Mouse (Mus musculus): ENCODE measurements around the gene Tamm41. TPM values are rescaled to one million over a fixed set of nuclear protein-coding genes. Genes with fewer than 3 reads are reported as not detected.

The Tamm41 gene
- polyA plus RNA-seq (2015; fragmentation: Nextera tagmentation; extraction: Ambion mirVana): 58.2 and 58.8 TPM in 2 replicates

GRCm38 (mm10) chr6:115037103-115038094 lies at the start of gene Tamm41:
Gene Tamm41 (minus strand): TSS chr6:115037876.
- peak; percentile 89 for DNase-seq (ENCODE audit: low spot score)

DNA sequence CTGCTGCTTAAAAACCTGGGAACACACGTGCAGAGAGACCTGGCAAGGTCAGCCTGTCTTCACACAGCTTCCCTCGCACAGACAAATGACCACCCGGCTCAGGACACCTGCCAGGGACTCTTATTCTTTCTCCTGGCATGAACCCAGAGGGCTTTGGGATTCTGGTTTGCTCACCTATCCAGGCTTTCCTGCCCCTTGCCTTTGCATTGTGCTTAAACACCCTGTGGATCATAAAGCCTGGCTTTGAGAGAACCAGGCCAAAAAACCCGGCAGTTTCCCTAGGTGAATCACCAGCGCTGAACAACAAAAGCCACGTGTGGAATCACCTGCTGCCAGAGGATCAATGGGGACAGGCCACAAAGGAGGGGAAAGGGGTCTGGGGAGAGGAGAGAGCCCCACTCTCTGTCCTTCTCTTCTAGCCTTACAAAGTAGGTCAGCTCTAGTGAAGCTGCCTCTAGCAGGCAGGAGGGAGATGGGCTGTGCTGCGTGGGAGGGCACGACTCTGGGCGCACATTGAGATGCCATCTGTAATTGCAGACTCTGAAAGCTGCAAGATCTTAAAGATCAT lies 47.7 kb upstream of the Tamm41 start:
- no peak for DNase-seq (ENCODE audit: low spot score)

- no peak for DNase-seq (ENCODE audit: low spot score)
Observed at GRCm38 (mm10) chr6:115076781-115077575, 39.3 kb upstream of the Tamm41 start.

- DNase-seq (ENCODE audit: low spot score): no peak
Observed at GRCm38 (mm10) chr6:115072024-115072423, 34.3 kb upstream of the Tamm41 start.

DNA sequence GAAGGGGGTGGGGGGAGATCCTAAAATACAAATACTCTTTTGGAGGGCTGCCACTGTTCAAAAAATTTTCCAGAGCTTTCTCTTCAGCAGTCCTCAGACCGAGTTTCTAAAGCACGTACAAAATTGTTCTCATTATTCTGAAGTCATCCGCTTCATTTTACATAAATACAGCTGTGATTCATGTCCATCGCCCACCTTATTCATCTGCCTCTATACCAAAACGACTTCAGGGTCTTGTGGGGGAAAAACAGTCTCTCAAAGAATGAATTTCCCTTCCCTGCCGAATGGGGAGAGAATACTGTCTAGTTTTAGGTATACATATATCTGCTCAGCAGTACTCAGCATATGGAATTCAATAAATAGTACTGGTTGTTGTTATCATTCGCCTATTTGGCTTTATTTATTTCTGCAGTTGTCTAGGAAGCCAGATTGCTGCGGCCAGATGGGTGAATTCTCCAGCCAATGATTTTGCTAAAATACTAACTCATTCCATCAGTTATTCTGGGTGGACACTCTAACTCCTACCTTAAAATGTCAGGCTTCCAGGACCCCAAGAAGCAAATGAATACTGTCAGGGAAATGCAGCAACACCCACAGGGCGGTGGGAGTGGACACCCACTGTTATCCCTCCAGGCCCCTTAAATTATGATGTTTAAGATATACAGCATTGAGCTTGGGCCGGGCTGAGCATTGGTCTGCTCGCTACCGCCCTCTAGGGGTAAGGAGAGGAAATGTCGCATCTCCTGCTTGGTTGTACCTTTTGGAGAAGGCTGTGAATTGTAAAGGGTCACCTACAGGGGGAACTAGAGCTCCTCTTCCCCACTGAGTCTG lies 27.9 kb upstream of the Tamm41 start:
- DNase-seq (ENCODE audit: low spot score): peak; percentile 74

DNA sequence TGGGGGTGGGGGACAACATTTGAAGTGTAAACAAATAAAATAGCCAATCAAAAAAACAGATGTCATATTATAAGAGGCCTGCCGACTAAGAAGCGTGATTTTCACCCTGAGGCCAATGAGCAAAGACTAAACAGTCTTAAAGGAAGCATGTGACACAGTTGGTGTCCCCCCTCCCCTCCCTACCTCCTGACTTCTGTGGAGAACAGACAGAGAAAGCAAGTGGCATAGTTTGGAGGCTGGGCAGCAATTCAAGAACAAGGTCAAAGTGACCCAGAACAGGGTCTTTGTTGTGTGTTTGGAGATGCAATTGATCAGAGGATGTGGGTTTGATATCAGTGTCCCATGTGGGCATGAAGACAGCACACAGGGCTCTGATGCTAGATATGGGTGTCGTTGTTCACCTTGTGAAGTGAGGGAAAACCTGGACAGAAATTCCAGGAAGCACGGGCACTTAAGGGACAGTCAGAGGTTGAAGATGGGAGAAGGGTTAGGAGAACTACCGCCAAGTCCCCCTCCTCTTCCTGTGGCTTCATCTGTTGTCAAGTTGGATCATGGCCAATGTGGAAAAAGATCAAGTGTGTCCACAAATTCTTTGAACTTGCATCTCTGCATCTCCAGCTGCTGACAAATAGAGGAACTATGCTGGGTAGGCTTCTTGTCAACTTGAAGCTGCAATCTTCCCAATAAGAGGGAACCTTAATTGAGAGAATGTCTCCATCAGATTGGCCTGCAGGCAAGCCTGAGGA lies 25.1 kb upstream of the Tamm41 start:
- no peak for DNase-seq (ENCODE audit: low spot score)

- no peak for DNase-seq (ENCODE audit: low spot score)
Observed at GRCm38 (mm10) chr6:115059227-115059626, 21.6 kb upstream of the Tamm41 start.

DNA sequence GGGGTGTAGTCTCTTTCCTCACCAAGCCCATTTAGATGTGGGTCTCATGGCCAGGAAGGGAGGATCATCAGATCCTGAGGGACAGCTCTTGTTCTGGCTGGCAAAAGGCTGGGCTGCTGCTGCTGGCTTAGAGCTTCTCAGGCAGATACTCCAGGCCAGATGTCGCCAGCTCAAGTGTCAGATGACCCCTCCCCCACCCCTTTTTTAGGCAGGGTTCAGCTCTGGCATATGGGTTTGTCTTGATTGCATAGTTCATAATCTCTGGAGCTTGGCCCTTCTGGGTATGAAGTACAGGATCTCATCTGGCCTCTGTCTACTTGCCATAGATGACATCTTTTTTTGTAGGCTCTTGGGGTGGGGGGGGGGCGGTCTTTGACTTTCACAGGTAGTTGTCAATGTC lies 19.0 kb upstream of the Tamm41 start:
- DNase-seq (ENCODE audit: low spot score): no peak

DNA sequence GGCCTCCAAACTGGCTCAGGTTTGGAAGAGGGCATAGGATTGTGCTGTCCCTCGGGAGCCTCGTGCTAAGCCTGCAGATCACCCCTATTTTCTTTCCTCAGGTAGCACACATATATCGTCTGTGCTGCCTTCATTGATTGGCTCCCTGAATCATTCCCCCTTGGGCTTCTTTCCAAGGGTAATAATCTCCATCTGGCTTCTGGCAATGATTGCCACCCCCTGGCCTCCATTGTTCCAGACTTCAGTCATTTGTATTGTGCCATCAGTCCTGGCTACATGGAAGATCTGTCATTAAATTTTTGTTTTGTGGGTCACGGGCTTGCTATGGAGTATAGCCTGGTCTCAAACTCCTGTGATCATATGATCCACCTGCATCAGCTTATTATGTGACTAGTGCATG lies 17.8 kb upstream of the Tamm41 start:
- no peak for DNase-seq (ENCODE audit: low spot score)

DNA sequence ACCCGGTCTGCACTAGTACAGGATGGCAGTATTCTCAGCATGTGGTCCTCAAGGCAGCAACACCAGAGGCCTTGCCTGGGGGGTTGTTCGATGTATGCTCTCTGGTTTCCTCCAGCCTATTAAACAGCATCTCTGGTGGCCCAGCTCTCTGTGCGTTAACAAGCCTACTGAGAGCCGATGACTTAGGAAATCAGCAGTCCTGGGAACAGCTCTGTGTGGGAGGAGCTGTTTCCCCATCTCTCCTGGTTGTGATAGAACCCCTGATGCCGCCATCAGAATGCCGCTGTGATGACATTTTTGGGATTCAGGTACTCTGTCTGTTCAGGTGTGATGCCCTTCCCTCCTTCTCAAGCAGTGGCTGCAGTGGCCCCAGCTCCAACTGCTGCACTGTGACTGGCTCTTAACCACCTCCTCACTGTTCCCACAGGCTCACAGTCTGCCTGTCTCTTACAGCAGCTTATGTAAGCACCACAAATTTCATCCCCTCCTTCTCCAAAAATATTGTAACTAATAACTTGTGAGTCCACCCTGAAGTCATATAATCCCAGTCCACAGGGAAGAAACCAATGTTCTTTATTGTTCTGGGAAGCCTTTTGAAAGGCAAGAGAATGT lies 14.0 kb upstream of the Tamm41 start:
- no peak for DNase-seq (ENCODE audit: low spot score)

DNA sequence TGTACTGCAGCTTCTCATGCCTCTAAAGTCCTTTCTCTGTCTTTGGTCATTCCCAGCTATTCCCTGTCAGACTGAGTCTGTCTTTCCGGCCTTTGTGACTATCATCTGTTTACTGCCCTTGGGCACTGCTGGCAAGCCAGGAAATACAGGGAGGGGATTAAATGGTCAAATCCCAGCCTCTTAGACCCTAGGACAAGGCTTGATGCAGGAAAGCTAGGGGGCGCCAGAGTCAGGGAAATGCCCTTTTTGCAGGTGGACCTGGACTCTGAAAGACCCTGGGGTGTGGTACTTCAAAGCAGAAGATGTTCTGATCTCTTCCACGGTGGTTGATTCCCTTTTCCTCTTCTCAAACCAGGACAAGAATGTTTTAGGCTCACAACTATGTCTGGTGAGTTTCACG lies 11.3 kb upstream of the Tamm41 start:
- DNase-seq (ENCODE audit: low spot score): peak; percentile 7

DNA sequence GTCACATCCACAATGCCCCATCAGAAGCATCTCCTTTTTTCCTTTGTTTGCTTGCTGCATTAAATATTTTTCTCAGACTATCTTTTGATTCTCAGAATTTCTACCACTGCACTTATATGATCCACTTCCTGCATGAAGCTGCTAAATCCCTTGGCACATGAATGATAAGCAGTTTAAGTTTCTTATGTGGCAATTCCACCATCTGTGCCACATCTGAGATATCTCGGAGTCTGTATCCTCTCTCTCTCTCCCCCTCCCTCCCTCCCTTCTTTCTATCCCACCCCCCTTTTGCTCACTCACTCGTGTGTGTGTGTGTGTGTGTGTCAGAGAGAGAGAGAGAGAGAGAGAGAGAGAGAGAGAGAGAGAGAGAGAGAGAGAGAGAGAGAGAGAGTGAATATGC lies 10.1 kb upstream of the Tamm41 start:
- DNase-seq (ENCODE audit: low spot score): no peak

GRCm38 (mm10) chr6:115046064-115046463 lies 8.4 kb upstream of the Tamm41 start:
- no peak for DNase-seq (ENCODE audit: low spot score)

GRCm38 (mm10) chr6:115044709-115045108 lies 7.0 kb upstream of the Tamm41 start:
- peak; percentile 20 for DNase-seq (ENCODE audit: low spot score)

GRCm38 (mm10) chr6:115043657-115044500 lies 6.2 kb upstream of the Tamm41 start:
- no peak for DNase-seq (ENCODE audit: low spot score)

DNA sequence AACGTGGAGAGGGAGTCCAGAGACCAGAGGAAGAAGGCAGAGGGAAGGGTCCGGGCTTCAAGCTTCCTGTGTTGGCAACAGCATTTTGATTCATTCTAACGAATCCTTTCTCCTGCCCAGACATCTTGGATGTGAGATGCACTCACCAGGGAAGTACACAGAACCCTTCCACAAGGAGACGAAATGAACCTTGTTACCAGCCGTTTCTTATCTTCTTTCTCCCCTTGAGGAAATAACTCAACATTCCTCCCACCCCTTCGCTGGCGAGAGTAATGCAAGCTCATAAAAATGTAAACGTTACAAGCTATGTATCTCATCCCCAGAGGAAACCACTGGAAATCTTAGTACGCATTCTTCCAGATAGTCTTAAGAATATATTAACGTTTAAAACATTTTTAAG lies 4.9 kb upstream of the Tamm41 start:
- no peak for DNase-seq (ENCODE audit: low spot score)

DNA sequence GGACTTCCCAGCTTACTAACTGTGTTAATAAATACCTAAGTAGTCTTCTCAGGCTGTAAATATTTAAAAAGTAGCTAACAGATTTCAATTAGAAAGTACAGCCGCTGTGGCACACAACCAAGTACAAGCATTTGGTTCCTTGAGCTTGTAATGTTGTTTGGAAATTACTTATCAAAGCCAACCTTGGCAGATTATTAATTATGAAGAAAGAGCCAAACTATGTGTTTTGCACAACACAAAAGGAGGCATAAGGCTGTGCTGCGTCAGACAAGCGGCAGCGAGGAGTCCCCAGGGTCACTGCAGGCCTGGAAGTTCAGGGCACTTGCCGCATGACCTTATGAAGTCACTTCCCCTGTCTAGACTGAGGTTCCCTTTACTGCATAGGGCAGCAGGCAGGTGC lies 4.2 kb downstream of the Tamm41 start:
- DNase-seq (ENCODE audit: low spot score): no peak

GRCm38 (mm10) chr6:115030098-115030497 lies 7.6 kb downstream of the Tamm41 start:
- no peak for DNase-seq (ENCODE audit: low spot score)

DNA sequence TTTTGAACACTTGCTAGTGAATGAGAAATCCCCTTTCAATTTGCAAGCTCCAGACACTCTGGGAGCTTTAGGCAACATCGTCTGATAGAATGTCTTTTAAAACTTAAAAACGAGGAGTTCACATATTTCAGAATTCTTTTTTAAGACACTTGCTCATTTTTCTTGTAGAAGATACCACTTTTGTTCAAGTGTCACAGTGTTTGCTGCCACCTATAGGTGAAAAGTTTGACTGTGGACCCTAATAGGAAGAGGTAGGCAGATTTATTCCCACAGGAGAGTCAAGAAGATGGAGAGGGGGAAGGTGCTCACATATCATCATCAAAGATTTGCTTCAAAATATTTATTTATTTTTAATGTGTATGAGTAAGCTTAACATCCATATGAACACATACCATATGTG lies 8.4 kb downstream of the Tamm41 start:
- peak; percentile 24 for DNase-seq (ENCODE audit: low spot score)

Data from thymus, postnatal 0 days (tissue).